Mouse (Mus musculus) heart, embryonic 15.5 days (tissue): Measurements from ENCODE around the gene Dock10. TPM values are rescaled to one million over a fixed set of nuclear protein-coding genes. Genes with fewer than 3 reads are reported as not detected.
A peak's percentile ranks its signal among the peaks of the same experiment; 100 is the strongest.

ENCODE experiments used
- ATAC-seq: fragments of 200-750 bp; cut with Nextera tagmentation; replicated peaks from 2 replicates; pipeline ENCODE4 v1.8.0; 2017; ENCODE audit warnings: low read depth, moderate TSS enrichment; ENCODE audit not compliant: insufficient number of reproducible peaks, insufficient read depth, low FRiP score
- H3K27ac ChIP-seq: fragments of 300-500 bp; sonication (generic); 2 replicates; pipeline ENCODE4 v1.5.1; 2015; ENCODE audit warnings: mild to moderate bottlenecking, inconsistent platforms
- H3K27me3 ChIP-seq: fragments of 300-500 bp; sonication (generic); 2 replicates; pipeline ENCODE4 v1.6.1; 2015; ENCODE audit warnings: inconsistent platforms
- H3K36me3 ChIP-seq: fragments of 300-500 bp; sonication (generic); 2 replicates; pipeline ENCODE4 v1.6.1; 2015; ENCODE audit warnings: mild to moderate bottlenecking, inconsistent platforms
- H3K4me1 ChIP-seq: fragments of 300-500 bp; sonication (generic); replicated peaks from 2 replicates; pipeline ENCODE4 v1.6.1; 2015; ENCODE audit warnings: inconsistent platforms
- H3K4me2 ChIP-seq: fragments of 300-500 bp; sonication (generic); 2 replicates; pipeline ENCODE4 v1.6.1; 2015; ENCODE audit warnings: inconsistent platforms, mild to moderate bottlenecking, moderate library complexity
- H3K4me3 ChIP-seq: fragments of 300-500 bp; sonication (generic); 2 replicates; pipeline ENCODE4 v1.5.1; 2015; ENCODE audit warnings: mild to moderate bottlenecking, inconsistent platforms
- H3K9ac ChIP-seq: fragments of 300-500 bp; sonication (generic); 2 replicates; pipeline ENCODE4 v1.6.1; 2015; ENCODE audit warnings: mild to moderate bottlenecking, inconsistent platforms
- H3K9me3 ChIP-seq: fragments of 300-500 bp; sonication (generic); replicated peaks from 2 replicates; pipeline ENCODE4 v1.6.1; 2016; ENCODE audit warnings: inconsistent platforms
- WGBS: fragments of 180-500 bp; shearing (Covaris S2); methylation state at CpG from one replicate; pipeline ENCODE4 v1.1.7; 2015; ENCODE audit warnings: mixed read lengths; 5-methylcytosine and 5-hydroxymethylcytosine counted together
- polyA plus RNA-seq: library from polyadenylated mRNA; unstranded; fragments of >200 nt; fragmentation: Nextera tagmentation; extraction: Ambion mirVana; gene quantifications from 2 replicates; pipeline ENCODE4 v1.2.1, GENCODE M21; 2015

Dock10 gene
- polyA plus RNA-seq, 1 experiment from 2014 or later: 2.5 TPM

GRCm38 (mm10) chr1:80654177-80654576 is 104.2 kb downstream of the Dock10 start:
- Histone ChIP-seq H3K9ac (no peak overlapping the region), H3K27me3 (no peaks in the 10 kb centered on the region), H3K4me3 (no peak overlapping the region), H3K9me3 (no peaks in the 10 kb centered on the region), H3K4me2 (no peak overlapping the region), H3K4me1 (no peaks in the 10 kb centered on the region), H3K36me3 (no peaks in the 10 kb centered on the region), H3K27ac (no peak overlapping the region)
- WGBS: 69% methylated on average over 1 of the region's 1 CpGs
- no peak for ATAC-seq

- Histone ChIP-seq H3K4me3 (no peak overlapping the region), H3K4me2 (no peak overlapping the region), H3K36me3 (no peaks in the 10 kb centered on the region), H3K27me3 (no peaks in the 10 kb centered on the region), H3K9me3 (no peaks in the 10 kb centered on the region), H3K27ac (no peak overlapping the region), H3K4me1 (no peaks in the 10 kb centered on the region), H3K9ac (no peak overlapping the region)
- no peak for ATAC-seq
These were observed 105.5 kb downstream of the Dock10 start for GRCm38 (mm10) chr1:80652803-80653202.

GRCm38 (mm10) chr1:80652083-80652482 is 106.2 kb downstream of the Dock10 start:
- H3K27ac ChIP-seq: no peak overlapping the region
- H3K9ac ChIP-seq: no peak overlapping the region
- H3K9me3 ChIP-seq: no peaks in the 10 kb centered on the region
- H3K4me3 ChIP-seq: no peak overlapping the region
- H3K27me3 ChIP-seq: no peaks in the 10 kb centered on the region
- WGBS: 65% methylated on average over 2 of the region's 2 CpGs
- no peak overlapping the region for H3K4me2 ChIP-seq
- no peaks in the 10 kb centered on the region for H3K36me3 ChIP-seq
- no peak for ATAC-seq
- H3K4me1 ChIP-seq: no peaks in the 10 kb centered on the region

GRCm38 (mm10) chr1:80646602-80647001 is 111.7 kb downstream of the Dock10 start:
- Histone ChIP-seq H3K4me1 (no peaks in the 10 kb centered on the region), H3K9ac (no peak overlapping the region), H3K9me3 (no peaks in the 10 kb centered on the region), H3K27ac (no peak overlapping the region), H3K36me3 (no peaks in the 10 kb centered on the region), H3K27me3 (no peaks in the 10 kb centered on the region), H3K4me2 (no peak overlapping the region), H3K4me3 (no peak overlapping the region)
- no peak for ATAC-seq
- WGBS: 63% methylated on average over 3 of the region's 3 CpGs

- Histone ChIP-seq H3K4me2 (no peak overlapping the region), H3K36me3 (no peaks in the 10 kb centered on the region), H3K27ac (no peak overlapping the region), H3K4me1 (no peaks in the 10 kb centered on the region), H3K27me3 (no peaks in the 10 kb centered on the region), H3K4me3 (no peak overlapping the region), H3K9me3 (no peaks in the 10 kb centered on the region), H3K9ac (no peak overlapping the region)
- 72% methylated on average over 4 of the region's 4 CpGs for WGBS
- no peak for ATAC-seq
These were observed 114.4 kb downstream of the Dock10 start for GRCm38 (mm10) chr1:80643866-80644451.

- Histone ChIP-seq H3K4me3 (no peak overlapping the region), H3K27me3 (no peaks in the 10 kb centered on the region), H3K36me3 (no peaks in the 10 kb centered on the region), H3K4me2 (no peak overlapping the region), H3K4me1 (no peaks in the 10 kb centered on the region), H3K9me3 (no peaks in the 10 kb centered on the region), H3K27ac (no peak overlapping the region), H3K9ac (no peak overlapping the region)
- ATAC-seq: no peak
- 75% methylated on average over 3 of the region's 3 CpGs for WGBS
These were observed 116.5 kb downstream of the Dock10 start for GRCm38 (mm10) chr1:80641832-80642231.

- H3K9ac ChIP-seq: no peak overlapping the region
- H3K4me3 ChIP-seq: no peak overlapping the region
- no peak overlapping the region for H3K4me2 ChIP-seq
- no peaks in the 10 kb centered on the region for H3K27me3 ChIP-seq
- no peak overlapping the region for H3K27ac ChIP-seq
- H3K4me1 ChIP-seq: no peaks in the 10 kb centered on the region
- no peaks in the 10 kb centered on the region for H3K9me3 ChIP-seq
- no peaks in the 10 kb centered on the region for H3K36me3 ChIP-seq
- no peak for ATAC-seq
- 63% methylated on average over 1 of the region's 1 CpGs for WGBS
These were observed 117.0 kb downstream of the Dock10 start for GRCm38 (mm10) chr1:80641288-80641687.

GRCm38 (mm10) chr1:80639553-80639952 is 118.8 kb downstream of the Dock10 start:
- ATAC-seq: no peak
- Histone ChIP-seq H3K36me3 (no peaks in the 10 kb centered on the region), H3K9ac (no peak overlapping the region), H3K27ac (no peak overlapping the region), H3K4me2 (no peak overlapping the region), H3K9me3 (no peaks in the 10 kb centered on the region), H3K27me3 (no peaks in the 10 kb centered on the region), H3K4me1 (no peaks in the 10 kb centered on the region), H3K4me3 (no peak overlapping the region)
- 69% methylated on average over 1 of the region's 1 CpGs for WGBS

- 59% methylated on average over 4 of the region's 4 CpGs for WGBS
- Histone ChIP-seq H3K4me2 (no peak overlapping the region), H3K9me3 (no peaks in the 10 kb centered on the region), H3K27ac (peak overlapping the region; percentile 50), H3K4me3 (no peak overlapping the region), H3K9ac (no peak overlapping the region), H3K4me1 (no peaks in the 10 kb centered on the region), H3K27me3 (no peaks in the 10 kb centered on the region), H3K36me3 (no peaks in the 10 kb centered on the region)
- ATAC-seq: peak; percentile 66
These were observed 121.1 kb downstream of the Dock10 start for GRCm38 (mm10) chr1:80637214-80637705.

GRCm38 (mm10) chr1:80635825-80636224 is 122.5 kb downstream of the Dock10 start:
- ATAC-seq: no peak
- H3K9ac ChIP-seq: no peak overlapping the region
- H3K27ac ChIP-seq: no peak overlapping the region
- 87% methylated on average over 4 of the region's 4 CpGs for WGBS
- H3K9me3 ChIP-seq: no peaks in the 10 kb centered on the region
- H3K4me1 ChIP-seq: no peaks in the 10 kb centered on the region
- H3K27me3 ChIP-seq: no peaks in the 10 kb centered on the region
- no peaks in the 10 kb centered on the region for H3K36me3 ChIP-seq
- H3K4me2 ChIP-seq: no peak overlapping the region
- no peak overlapping the region for H3K4me3 ChIP-seq

GRCm38 (mm10) chr1:80633536-80633935 is 124.8 kb downstream of the Dock10 start:
- Histone ChIP-seq H3K9me3 (no peaks in the 10 kb centered on the region), H3K9ac (no peak overlapping the region), H3K4me2 (no peak overlapping the region), H3K36me3 (no peaks in the 10 kb centered on the region), H3K4me1 (no peaks in the 10 kb centered on the region), H3K4me3 (no peak overlapping the region), H3K27me3 (no peaks in the 10 kb centered on the region), H3K27ac (no peak overlapping the region)
- no peak for ATAC-seq
- WGBS: 77% methylated on average over 4 of the region's 4 CpGs
